In genomic region chr9:25355806-25356205, GRCm38 (mm10) we compare ENCODE assay signal across 11 mouse cellular contexts.
DNase-seq lines count a peak whose midpoint lies in the region; ATAC-seq and TF ChIP-seq lines count a peak whose summit lies in the region.
"Had no signal": no experiment of that assay in that cellular context is flagged by ENCODE, and none has a peak within 500 bp of the region (broad histone marks: within the 10 kb centered on the region; RNA-seq: fewer than 3 reads in every experiment).

No protein-coding gene starts in this region.

- no peaks in the 10 kb centered on the region for H3K36me3 ChIP-seq in hindbrain, embryonic 16.5 days (ENCODE audit: control insufficient read depth, insufficient read depth, low read length)
- H3K36me3 ChIP-seq in hindbrain, embryonic 12.5 days: no peaks in the 10 kb centered on the region
- H3K36me3 ChIP-seq in intestine, postnatal 0 days (ENCODE audit: control insufficient read depth, insufficient read depth): no peaks in the 10 kb centered on the region

- peak overlapping the region; percentile 59; the same call in 1 of the 2 replicates for H3K27ac ChIP-seq in hindbrain, embryonic 16.5 days (ENCODE audit: low read depth, low read length)
- no peak overlapping the region for H3K27ac ChIP-seq in hindbrain, embryonic 12.5 days
- H3K27ac ChIP-seq in intestine, postnatal 0 days (ENCODE audit: low read depth, low read length): no peak overlapping the region
- H3K27ac ChIP-seq: kidney, postnatal 0 days; macrophage had no signal

- ATAC-seq in hindbrain, embryonic 16.5 days: peak; percentile 95
- no peak for ATAC-seq in hindbrain, embryonic 12.5 days (ENCODE audit: low FRiP score)
- ATAC-seq in intestine, postnatal 0 days: no peak

- WGBS in hindbrain, embryonic 16.5 days: 80% methylated on average over 11 of the region's 11 CpGs
- 89% methylated on average over 11 of the region's 11 CpGs for WGBS in hindbrain, embryonic 12.5 days
- WGBS in intestine, postnatal 0 days: 88% methylated on average over 11 of the region's 11 CpGs

- DNase-seq in cerebellum, postnatal 14 days: peak; percentile 93 to 96
- DNase-seq in layer of hippocampus, adult 18-20 months (ENCODE audit: low spot score in 2 of 2): peak; percentile 21 to 65
- DNase-seq in right cerebral cortex, adult 18-20 months: peak; percentile 67
- DNase-seq in kidney, postnatal 25 days: no peak
- no peak for DNase-seq in B cell, adult 2 months

- no peak for TF ChIP-seq CTCF in intestine, postnatal 0 days (IDR thresholded peaks at IDR 0.05; ENCODE audit: low read depth)

- H3K4me2 ChIP-seq in hindbrain, embryonic 16.5 days (ENCODE audit: low read length): no peak overlapping the region
- no peak overlapping the region for H3K4me2 ChIP-seq in hindbrain, embryonic 12.5 days (replicated peaks)
- H3K4me2 ChIP-seq in intestine, postnatal 0 days (replicated peaks; ENCODE audit: low read depth): no peak overlapping the region

- H3K9ac ChIP-seq in hindbrain, embryonic 16.5 days (ENCODE audit: low read depth, low read length): no peak overlapping the region
- H3K9ac ChIP-seq in hindbrain, embryonic 12.5 days: no peak overlapping the region
- no peak overlapping the region for H3K9ac ChIP-seq in intestine, postnatal 0 days (ENCODE audit: low read depth, low read length)

- H3K4me1 ChIP-seq in hindbrain, embryonic 16.5 days (ENCODE audit: control insufficient read depth, insufficient read depth, low read depth, low read length): no peaks in the 10 kb centered on the region
- no peaks in the 10 kb centered on the region for H3K4me1 ChIP-seq in hindbrain, embryonic 12.5 days
- H3K4me1 ChIP-seq in intestine, postnatal 0 days (replicated peaks; ENCODE audit: control insufficient read depth, insufficient read depth, low read length): no peaks in the 10 kb centered on the region

- no peaks in the 10 kb centered on the region for H3K27me3 ChIP-seq in hindbrain, embryonic 16.5 days (replicated peaks; ENCODE audit: control insufficient read depth, insufficient read depth, low read length)
- H3K27me3 ChIP-seq in hindbrain, embryonic 12.5 days: no peaks in the 10 kb centered on the region
- H3K27me3 ChIP-seq in intestine, postnatal 0 days (replicated peaks; ENCODE audit: control insufficient read depth, insufficient read depth, low read length): no peaks in the 10 kb centered on the region
- H3K27me3 ChIP-seq: CH12.LX had no signal

- H3K9me3 ChIP-seq in hindbrain, embryonic 16.5 days (ENCODE audit: control insufficient read depth, low read length): no peaks in the 10 kb centered on the region
- H3K9me3 ChIP-seq in hindbrain, embryonic 12.5 days (replicated peaks): no peaks in the 10 kb centered on the region
- H3K9me3 ChIP-seq in intestine, postnatal 0 days (ENCODE audit: control insufficient read depth): no peaks in the 10 kb centered on the region

- no peak overlapping the region for H3K4me3 ChIP-seq in hindbrain, embryonic 16.5 days (ENCODE audit: low read length)
- H3K4me3 ChIP-seq in hindbrain, embryonic 12.5 days: no peak overlapping the region
- no peak overlapping the region for H3K4me3 ChIP-seq in intestine, postnatal 0 days (ENCODE audit: low read depth, low read length)

Comparison
In these comparisons a context has a peak if more than half of its experiments do, and no peak if none do; other contexts are left out.
1. DNase-seq: peak in cerebellum, postnatal 14 days (2 of 2), layer of hippocampus, adult 18-20 months (2 of 2) and right cerebral cortex, adult 18-20 months (single experiment); none in kidney, postnatal 25 days (0 of 2) and B cell, adult 2 months (0 of 2).